Mouse (Mus musculus): ENCODE data around the gene Gm49403.

Gm49403 gene

GRCm38 (mm10) chr19:8911810-8912209 is 28.1 kb downstream of the Gm49403 start:
- DNase-seq (ENCODE audit: low read depth, low spot score): no peak

GRCm38 (mm10) chr19:8914212-8914611 is 30.5 kb downstream of the Gm49403 start:
- DNase-seq (ENCODE audit: low read depth, low spot score): no peak

GRCm38 (mm10) chr19:8919000-8919399 is 35.3 kb downstream of the Gm49403 start:
- DNase-seq (ENCODE audit: low read depth, low spot score): no peak

- DNase-seq (ENCODE audit: low read depth, low spot score): no peak
Measured at GRCm38 (mm10) chr19:8919684-8920072, 35.9 kb downstream of the Gm49403 start.

DNA sequence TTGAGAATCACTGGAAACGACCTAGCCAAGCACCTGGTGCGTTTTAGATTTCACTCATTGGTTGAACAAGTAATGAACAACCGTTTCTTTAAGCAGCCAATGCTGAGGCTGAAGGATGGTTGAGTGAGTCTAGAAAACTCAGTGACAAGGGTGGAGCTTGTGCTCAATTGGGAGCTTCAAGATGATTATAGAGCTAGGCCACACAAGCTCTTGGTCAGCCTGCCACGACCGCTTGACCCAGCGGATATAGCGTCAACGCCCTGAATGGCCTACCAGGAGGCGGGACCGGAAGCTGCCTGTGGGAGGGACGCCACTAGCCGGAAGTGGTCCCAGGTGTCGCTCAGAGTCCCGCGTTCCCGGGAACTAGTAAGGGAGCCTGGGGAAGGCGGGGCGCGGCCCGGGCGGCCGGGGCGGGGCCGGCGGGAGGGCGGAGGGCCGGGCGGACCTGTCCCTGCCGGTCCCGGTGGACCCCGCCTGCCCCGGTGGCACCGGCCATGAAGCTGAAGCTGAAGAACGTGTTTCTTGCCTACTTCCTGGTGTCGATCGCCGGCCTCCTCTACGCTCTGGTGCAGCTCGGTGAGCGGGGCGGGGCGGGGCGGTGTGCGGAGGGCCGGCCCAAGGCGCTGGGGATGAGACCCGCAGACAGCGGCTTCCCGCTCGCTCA is 36.5 kb downstream of the Gm49403 start, which contains the start of gene B3gat3:
Gene B3gat3 (plus strand): TSS at position 302 of the 664 bp plus-strand sequence.
- DNase-seq (ENCODE audit: low read depth, low spot score): peak; percentile 88

GRCm38 (mm10) chr19:8920836-8921291 is 37.1 kb downstream of the Gm49403 start:
- DNase-seq (ENCODE audit: low read depth, low spot score): no peak

DNA sequence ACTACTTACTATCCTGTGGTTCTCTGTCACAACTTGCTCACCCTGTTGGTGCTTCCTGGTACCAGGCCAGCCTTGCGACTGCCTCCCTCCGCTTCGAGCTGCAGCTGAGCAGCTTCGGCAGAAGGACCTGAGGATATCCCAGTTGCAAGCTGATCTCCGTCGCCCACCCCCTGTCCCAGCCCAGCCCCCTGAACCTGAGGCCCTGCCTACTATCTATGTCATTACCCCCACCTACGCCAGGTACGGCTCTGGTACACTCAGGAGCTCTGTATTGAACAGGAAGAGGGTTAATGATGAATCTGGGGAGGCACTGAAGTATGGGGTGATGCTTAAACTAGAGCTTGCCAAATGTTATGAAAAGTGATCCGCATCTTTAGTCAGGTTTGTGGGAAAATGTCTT is 38.0 kb downstream of the Gm49403 start:
- DNase-seq (ENCODE audit: low read depth, low spot score): no peak

GRCm38 (mm10) chr19:8926766-8927165 is 43.0 kb downstream of the Gm49403 start:
- DNase-seq (ENCODE audit: low read depth, low spot score): no peak

- no peak for DNase-seq (ENCODE audit: low read depth, low spot score)
Measured at GRCm38 (mm10) chr19:8927891-8928525, 44.3 kb downstream of the Gm49403 start.

- no peak for DNase-seq (ENCODE audit: low read depth, low spot score)
Measured at GRCm38 (mm10) chr19:8928689-8929223, 45.0 kb downstream of the Gm49403 start.

GRCm38 (mm10) chr19:8929224-8930088 is 45.7 kb downstream of the Gm49403 start, which contains the start of the genes Rom1 and Eml3:
Gene Rom1, minus strand, starts transcription at chr19:8929356.
Gene Eml3, plus strand, starts transcription at chr19:8929552.
- no peak for DNase-seq (ENCODE audit: low read depth, low spot score)

GRCm38 (mm10) chr19:8930117-8930516 is 46.4 kb downstream of the Gm49403 start:
- no peak for DNase-seq (ENCODE audit: low read depth, low spot score)

GRCm38 (mm10) chr19:8930771-8931170 is 47.0 kb downstream of the Gm49403 start:
- DNase-seq (ENCODE audit: low read depth, low spot score): no peak

DNA sequence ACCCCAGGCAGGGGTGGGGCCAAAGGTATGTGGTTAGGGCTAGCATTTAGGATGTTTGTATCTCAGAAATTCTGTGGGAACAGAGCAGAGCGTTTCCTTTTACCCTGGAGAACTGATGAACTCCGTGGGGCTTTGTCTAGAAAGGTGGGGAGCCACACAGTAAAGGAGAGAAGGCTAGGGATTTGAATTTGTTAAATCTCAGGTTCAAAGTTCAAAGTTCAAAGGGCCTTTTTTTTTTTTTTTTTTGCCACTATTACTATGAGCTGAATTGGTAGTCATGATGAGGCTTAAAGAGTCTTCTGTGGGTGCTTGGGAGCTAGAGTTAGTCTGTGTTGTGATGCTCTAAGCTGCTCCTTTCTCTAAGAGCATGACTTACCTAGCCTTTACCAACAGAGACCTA is 53.0 kb downstream of the Gm49403 start:
- no peak for DNase-seq (ENCODE audit: low read depth, low spot score)
